Mouse (Mus musculus): ENCODE measurements around the gene Cdh13. TPM values are rescaled to one million over a fixed set of nuclear protein-coding genes. Genes with fewer than 3 reads are reported as not detected.

The Cdh13 gene
- polyA plus RNA-seq, 3 experiments from 2014 or later: 0.15 to 0.35 TPM; not detected in 1

GRCm38 (mm10) chr8:118306957-118307356, 23.4 kb downstream of the Cdh13 start:
- ATAC-seq: no peak

- no peak for ATAC-seq
Observed at GRCm38 (mm10) chr8:118309106-118309505, 25.6 kb downstream of the Cdh13 start.

GRCm38 (mm10) chr8:118313426-118314187, 30.1 kb downstream of the Cdh13 start:
- ATAC-seq: no peak

GRCm38 (mm10) chr8:118314188-118314563, 30.6 kb downstream of the Cdh13 start:
- no peak for ATAC-seq

GRCm38 (mm10) chr8:118314932-118315331, 31.4 kb downstream of the Cdh13 start:
- no peak for ATAC-seq

- ATAC-seq: no peak
Observed at GRCm38 (mm10) chr8:118316440-118316839, 32.9 kb downstream of the Cdh13 start.

GRCm38 (mm10) chr8:118320566-118320965, 37.0 kb downstream of the Cdh13 start:
- ATAC-seq: no peak

- no peak for ATAC-seq
Observed at GRCm38 (mm10) chr8:118323421-118323820, 39.9 kb downstream of the Cdh13 start.

GRCm38 (mm10) chr8:118334933-118335332, 51.4 kb downstream of the Cdh13 start:
- ATAC-seq: no peak

GRCm38 (mm10) chr8:118339711-118340110, 56.2 kb downstream of the Cdh13 start:
- ATAC-seq: no peak

GRCm38 (mm10) chr8:118343267-118343666, 59.7 kb downstream of the Cdh13 start:
- ATAC-seq: no peak

GRCm38 (mm10) chr8:118348710-118349489, 65.4 kb downstream of the Cdh13 start:
- no peak for ATAC-seq

GRCm38 (mm10) chr8:118350136-118350535, 66.6 kb downstream of the Cdh13 start:
- no peak for ATAC-seq

GRCm38 (mm10) chr8:118353022-118353421, 69.5 kb downstream of the Cdh13 start:
- ATAC-seq: no peak

GRCm38 (mm10) chr8:118357067-118357466, 73.5 kb downstream of the Cdh13 start:
- no peak for ATAC-seq

GRCm38 (mm10) chr8:118357596-118357995, 74.1 kb downstream of the Cdh13 start:
- ATAC-seq: no peak

- no peak for ATAC-seq
Observed at GRCm38 (mm10) chr8:118363781-118364180, 80.2 kb downstream of the Cdh13 start.

GRCm38 (mm10) chr8:118373092-118373491, 89.6 kb downstream of the Cdh13 start:
- ATAC-seq: no peak

- no peak for ATAC-seq
Observed at GRCm38 (mm10) chr8:118374738-118375137, 91.2 kb downstream of the Cdh13 start.

- no peak for ATAC-seq
Observed at GRCm38 (mm10) chr8:118376791-118377190, 93.3 kb downstream of the Cdh13 start.

- no peak for ATAC-seq
Observed at GRCm38 (mm10) chr8:118378985-118379384, 95.5 kb downstream of the Cdh13 start.

- ATAC-seq: no peak
Observed at GRCm38 (mm10) chr8:118379657-118380056, 96.1 kb downstream of the Cdh13 start.

- no peak for ATAC-seq
Observed at GRCm38 (mm10) chr8:118380058-118380457, 96.5 kb downstream of the Cdh13 start.

GRCm38 (mm10) chr8:118380782-118381181, 97.2 kb downstream of the Cdh13 start:
- no peak for ATAC-seq

All from inflammation-experienced regulatory T-cells, adult 6 months (primary cell).